Mouse (Mus musculus) small intestine, adult 2 months (tissue): Measurements from ENCODE around the gene Gm21915.

Experiments used
- CTCF ChIP-seq: fragments of 200-500 bp; IDR thresholded peaks from 2 replicates; pipeline ENCODE4 v1.5.1; 2012; ENCODE audit warnings: low read depth, mild to moderate bottlenecking, control low read depth, inconsistent platforms, low read length, moderate library complexity, mixed read lengths; ENCODE audit not compliant: insufficient replicate concordance, insufficient read length; ENCODE audit errors: extremely low read depth
- POLR2A ChIP-seq: fragments of 200-500 bp; IDR thresholded peaks from 2 replicates; pipeline ENCODE4 v1.6.1; 2012; ENCODE audit warnings: low read depth, mild to moderate bottlenecking, control low read depth, inconsistent platforms, low read length, moderate library complexity

- TF ChIP-seq POLR2A (no peak), CTCF (no peak)
These were observed 29.1 kb upstream of the Gm21915 start for GRCm38 (mm10) chr9:40641318-40641717.
